Mouse (Mus musculus) olfactory bulb, adult 2 months (tissue): ENCODE data around the gene Ccdc136. TPM values are rescaled to one million over a fixed set of nuclear protein-coding genes. Genes with fewer than 3 reads are reported as not detected.
A peak's percentile ranks its signal among the peaks of the same experiment; 100 is the strongest.

Experiments
- H3K27ac ChIP-seq: fragments of 200-500 bp; 2 replicates; pipeline ENCODE4 v1.5.1; 2012; ENCODE audit warnings: low read depth, low read length; ENCODE audit not compliant: insufficient read depth
- H3K4me1 ChIP-seq: fragments of 200-500 bp; 2 replicates; pipeline ENCODE4 v1.6.1; 2012; ENCODE audit warnings: low read length; ENCODE audit not compliant: control insufficient read depth, insufficient read depth
- H3K4me3 ChIP-seq: fragments of 200-500 bp; 2 replicates; pipeline ENCODE4 v1.5.1; 2012; ENCODE audit warnings: mild to moderate bottlenecking, low read depth, low read length, moderate library complexity; ENCODE audit not compliant: insufficient read depth
- CTCF ChIP-seq: fragments of 200-500 bp; IDR thresholded peaks from 2 replicates; pipeline ENCODE4 v1.5.1; 2012; ENCODE audit warnings: low read depth, mild to moderate bottlenecking, low read length, moderate library complexity; ENCODE audit not compliant: insufficient read depth
- POLR2A ChIP-seq: fragments of 200-500 bp; IDR thresholded peaks from 2 replicates; pipeline ENCODE4 v1.6.1; 2012; ENCODE audit warnings: mild to moderate bottlenecking, low read depth, low read length, moderate library complexity; ENCODE audit not compliant: insufficient read depth
- WGBS: fragments of 180-500 bp; shearing (Covaris S2); methylation state at CpG from one replicate; pipeline ENCODE4 v1.1.7; 2018; 5-methylcytosine and 5-hydroxymethylcytosine counted together
- polyA plus RNA-seq: library from polyadenylated mRNA; stranded (reverse); fragments of >200 nt; gene quantifications from 2 replicates; pipeline ENCODE4 v1.2.4, GENCODE M21; 2012; ENCODE audit warnings: low replicate concordance; ENCODE audit not compliant: missing spikeins, insufficient read depth, insufficient read length

Ccdc136 gene
- polyA plus RNA-seq, 1 experiment, result not detected

DNA sequence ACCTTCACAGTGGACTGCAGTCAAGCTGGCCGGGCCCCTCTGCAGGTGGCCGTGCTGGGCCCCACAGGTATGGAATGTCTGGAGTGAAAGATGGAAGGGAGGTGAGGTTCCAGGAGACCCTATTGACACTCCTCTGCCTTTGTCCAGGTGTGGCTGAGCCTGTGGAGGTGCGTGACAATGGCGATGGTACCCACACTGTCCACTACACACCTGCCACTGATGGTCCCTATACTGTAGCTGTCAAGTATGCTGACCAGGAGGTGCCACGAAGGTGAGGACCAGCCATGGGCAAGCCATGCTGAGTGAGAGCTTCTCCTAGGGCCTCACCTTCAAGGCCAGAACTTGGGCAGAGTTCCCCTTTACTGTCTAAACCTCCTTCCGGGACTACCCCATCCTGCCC is 54.6 kb downstream of the Ccdc136 start:
- Histone ChIP-seq H3K4me3 (no peak overlapping the region), H3K27ac (no peak overlapping the region), H3K4me1 (no peaks in the 10 kb centered on the region)
- WGBS, result 94% methylated on average over 6 of the region's 6 CpGs
- TF ChIP-seq CTCF (no peak), POLR2A (no peak)

DNA sequence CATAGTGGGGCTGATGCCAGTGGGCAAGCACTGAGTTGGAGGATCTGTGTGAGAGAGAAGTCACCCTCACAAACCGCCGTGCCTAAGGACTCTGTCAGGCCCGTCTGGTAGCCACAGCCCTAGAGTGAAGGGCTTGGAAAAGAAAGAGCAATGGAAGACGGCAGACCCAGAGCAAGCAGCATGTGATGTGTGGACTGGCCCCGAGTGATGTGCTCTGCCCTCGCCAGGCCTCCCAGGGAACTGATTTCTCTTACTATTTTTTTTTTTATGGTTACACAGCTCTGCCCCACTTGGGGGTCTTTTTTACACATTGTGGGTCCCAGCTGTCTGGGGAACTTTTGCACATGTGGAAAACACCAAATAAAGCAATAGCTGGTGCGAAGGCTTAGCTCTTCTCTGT is 65.4 kb downstream of the Ccdc136 start:
- Histone ChIP-seq H3K27ac (no peak overlapping the region), H3K4me1 (no peaks in the 10 kb centered on the region), H3K4me3 (no peak overlapping the region)
- WGBS, result 53% methylated on average over 7 of the region's 7 CpGs
- TF ChIP-seq POLR2A (no peak), CTCF (no peak)

DNA sequence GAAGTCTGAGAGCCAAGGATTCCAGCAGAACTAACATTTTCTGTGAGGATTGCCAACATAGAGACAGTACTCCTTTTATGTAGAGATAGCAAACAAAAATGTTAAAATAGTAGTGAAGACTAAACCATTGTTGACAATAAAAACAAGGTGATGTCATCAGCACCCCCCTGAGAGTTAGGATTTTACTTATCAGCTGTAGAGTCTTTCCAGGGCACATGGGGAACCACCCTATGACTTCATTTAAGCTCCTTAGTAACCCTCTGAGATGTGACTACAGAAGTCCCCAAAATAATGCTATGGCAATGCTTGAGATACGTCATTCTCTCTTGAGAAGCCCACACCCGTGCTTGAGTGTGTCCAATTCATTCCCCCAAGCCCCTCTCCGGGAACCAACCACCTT is 67.3 kb downstream of the Ccdc136 start:
- TF ChIP-seq CTCF, result no peak
- no peak for TF ChIP-seq POLR2A
- 70% methylated on average over 3 of the region's 3 CpGs for WGBS
- Histone ChIP-seq H3K4me1 (no peaks in the 10 kb centered on the region), H3K27ac (no peak overlapping the region), H3K4me3 (no peak overlapping the region)

DNA sequence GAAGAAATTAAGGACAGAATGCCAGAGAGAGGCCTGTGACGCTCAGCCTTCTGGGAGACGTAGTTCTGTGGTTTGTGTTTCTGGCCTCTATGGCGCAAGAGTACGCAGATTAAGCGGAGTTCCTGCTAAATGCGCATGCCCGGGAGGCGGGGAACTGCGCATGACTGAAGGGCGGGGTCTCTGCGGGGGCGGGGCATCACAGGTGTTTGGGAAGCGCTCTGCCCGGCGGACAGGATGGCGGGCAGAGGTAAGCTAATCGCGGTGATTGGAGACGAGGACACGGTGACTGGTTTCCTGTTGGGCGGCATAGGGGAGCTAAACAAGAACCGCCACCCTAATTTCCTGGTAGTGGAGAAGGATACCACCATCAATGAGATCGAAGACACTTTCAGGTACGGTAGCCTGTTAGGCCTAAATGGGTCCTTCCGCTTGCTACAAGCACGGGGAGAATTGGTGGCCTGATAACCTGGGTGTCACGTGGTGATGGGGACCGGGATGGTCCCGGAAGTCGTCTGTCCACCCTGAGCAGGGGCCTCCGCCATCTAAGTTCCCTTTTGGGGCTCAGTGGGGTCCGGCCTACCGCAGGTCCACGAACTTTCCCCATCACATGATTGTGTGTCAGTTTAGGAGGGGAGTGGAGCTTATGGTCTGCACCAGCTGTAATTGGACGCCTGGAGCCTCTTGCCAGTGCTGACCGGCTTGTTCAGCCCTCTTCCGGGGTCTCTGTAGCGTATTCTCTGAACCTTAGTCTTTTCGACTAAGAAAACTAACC is 71.7 kb downstream of the Ccdc136 start, which contains the start of gene Atp6v1f:
Gene Atp6v1f (plus strand): TSS at position 136 of the 772 bp plus-strand sequence.
- WGBS, result under 1% methylated on average over 39 of the region's 39 CpGs
- Histone ChIP-seq H3K4me3 (peak within 1 kb of the TSS; percentile 63), H3K27ac (peak within 1 kb of the TSS; percentile 58; the same call in 1 of the 2 replicates), H3K4me1 (no peaks in the 10 kb centered on the region)
- no peak for TF ChIP-seq CTCF
- peak; percentile 62 for TF ChIP-seq POLR2A

DNA sequence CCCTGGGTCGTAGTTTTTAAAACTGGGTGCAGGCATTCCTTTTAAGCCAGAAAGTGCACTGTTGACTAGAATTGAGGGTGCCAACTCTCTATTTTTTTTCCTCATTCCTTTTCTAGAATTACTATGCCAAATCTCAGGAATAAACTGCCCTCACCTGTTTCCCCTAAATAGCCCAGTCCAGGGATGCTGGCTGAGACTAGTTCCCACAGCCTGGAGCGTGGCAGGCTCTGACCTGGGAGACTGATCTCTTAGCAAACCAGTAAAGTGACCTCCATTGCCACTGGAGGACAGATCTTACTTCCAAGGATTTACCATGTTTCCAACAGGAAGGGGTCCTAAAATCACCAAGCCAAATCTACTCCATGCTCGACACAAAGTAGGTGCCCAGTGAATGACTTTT is 72.7 kb downstream of the Ccdc136 start:
- WGBS, result 88% methylated on average over 3 of the region's 3 CpGs
- TF ChIP-seq POLR2A, result no peak
- no peak overlapping the region for H3K4me3 ChIP-seq

DNA sequence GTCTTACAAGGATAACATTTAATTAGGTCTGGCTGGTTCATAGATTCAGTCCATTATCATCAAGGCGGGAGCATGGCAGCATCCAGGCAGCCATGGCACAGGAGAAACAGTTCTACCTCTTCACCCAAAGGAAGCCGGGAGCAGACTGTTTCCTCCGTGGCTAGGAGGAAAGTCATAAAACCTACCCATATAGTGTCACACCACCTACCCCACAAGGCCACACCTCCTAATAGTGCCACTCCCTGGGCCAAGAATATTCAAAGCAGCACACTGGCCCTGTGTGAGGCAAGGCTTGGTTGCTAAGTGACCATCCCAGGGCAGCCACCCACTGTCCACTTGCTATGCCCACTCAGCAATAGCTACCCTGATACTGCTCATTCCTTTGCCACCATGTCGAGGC is 75.0 kb downstream of the Ccdc136 start, which contains the start of gene Atp6v1fnb:
Gene Atp6v1fnb (plus strand): TSS at position 301 of the 400 bp plus-strand sequence.
- WGBS, result 93% methylated on average over 4 of the region's 4 CpGs
- no peak within 1 kb of the TSS for H3K27ac ChIP-seq
- peaks cover 9% of the 10 kb centered on the region for H3K4me1 ChIP-seq
- no peak within 1 kb of the TSS for H3K4me3 ChIP-seq
- no peak for TF ChIP-seq POLR2A
- TF ChIP-seq CTCF, result no peak

More for the DNA sequence above, 72.7 kb downstream of the Ccdc136 start:
- Histone ChIP-seq H3K4me1 (peaks cover 4% of the 10 kb centered on the region), H3K27ac (no peak overlapping the region)

DNA sequence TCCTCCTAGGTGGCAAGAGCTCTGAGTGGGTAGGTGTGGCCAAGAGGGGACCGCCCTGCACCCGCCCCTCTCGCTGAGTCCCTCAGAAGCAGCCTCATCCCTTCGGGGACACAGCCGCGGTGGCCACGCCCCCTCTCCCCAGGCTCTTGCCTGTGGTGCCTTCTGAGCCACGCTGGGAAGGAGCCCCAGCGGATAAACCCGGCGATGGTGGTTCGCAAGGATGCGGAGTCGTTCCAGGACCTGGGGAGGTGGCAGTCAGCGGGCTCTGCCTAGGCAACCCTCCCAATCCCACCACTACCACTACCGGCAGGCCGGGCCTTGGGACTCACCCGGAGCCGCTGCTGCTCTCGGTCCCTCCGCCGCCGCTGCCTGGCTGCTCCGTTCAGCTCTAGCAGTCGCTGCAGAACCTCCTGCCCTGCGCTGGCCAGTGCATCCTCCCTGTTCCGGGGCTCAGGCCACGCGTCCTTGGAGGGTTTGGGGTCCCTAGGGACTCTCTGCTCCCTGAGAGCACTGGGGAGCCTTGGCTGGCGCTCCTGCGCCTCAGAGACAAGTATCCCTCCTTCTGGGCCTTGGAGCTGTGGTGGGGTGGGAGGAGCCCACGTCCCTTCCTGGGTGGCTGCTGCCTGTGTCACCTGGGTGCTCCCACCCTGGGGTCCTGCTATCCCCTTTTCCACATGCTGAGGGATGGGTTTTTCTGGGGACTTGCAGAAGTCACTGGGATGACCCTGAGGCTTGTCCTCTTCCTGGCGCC is 78.0 kb downstream of the Ccdc136 start:
- H3K4me1 ChIP-seq, result peaks cover 9% of the 10 kb centered on the region
- TF ChIP-seq POLR2A (0 out of 2 replicates have a peak, but pooled peaks have one; percentile 25), CTCF (no peak)
- no peak overlapping the region for H3K27ac ChIP-seq
- 7% methylated on average over 33 of the region's 33 CpGs for WGBS
- peak overlapping the region; percentile 44 for H3K4me3 ChIP-seq

DNA sequence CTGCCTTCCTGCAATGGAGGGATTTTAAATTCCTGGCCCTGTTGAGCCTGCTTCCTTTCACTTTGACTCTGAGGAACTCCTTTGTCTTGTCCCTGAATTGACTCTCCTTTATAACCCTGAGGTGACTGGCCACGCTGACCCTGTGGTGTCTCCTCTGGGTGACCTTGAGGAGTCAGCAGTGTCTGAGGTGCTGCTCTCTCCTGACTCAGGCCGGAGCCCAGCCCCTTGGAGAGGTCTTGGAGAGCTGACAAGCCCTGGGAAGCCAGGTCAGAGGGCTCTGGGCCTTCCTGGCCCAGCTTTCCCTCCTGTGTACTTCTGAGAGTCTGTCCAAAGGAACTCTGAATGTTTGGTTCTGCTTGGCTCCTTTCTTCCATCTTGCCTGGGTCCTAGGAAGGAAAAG is 78.6 kb downstream of the Ccdc136 start:
- no peak overlapping the region for H3K27ac ChIP-seq
- peaks cover 9% of the 10 kb centered on the region for H3K4me1 ChIP-seq
- WGBS, result 84% methylated on average over 2 of the region's 2 CpGs
- TF ChIP-seq POLR2A, result no peak
- no peak for TF ChIP-seq CTCF
- H3K4me3 ChIP-seq, result no peak overlapping the region

Other genes starting within 250 kb of the Ccdc136 start
- gene Rbm28, start 231.3 kb upstream of the Ccdc136 start, polyA plus RNA-seq, result not detected in 2 replicates
- not detected in 2 replicates for gene Prrt4, start 216.7 kb upstream of the Ccdc136 start, polyA plus RNA-seq
- not detected in 2 replicates for gene Impdh1, start 179.9 kb upstream of the Ccdc136 start, polyA plus RNA-seq
- gene Hilpda, start 123.8 kb upstream of the Ccdc136 start, polyA plus RNA-seq, result not detected in 2 replicates
- not detected in 2 replicates for gene Fam71f2, start 116.7 kb upstream of the Ccdc136 start, polyA plus RNA-seq
- not detected in 2 replicates for gene Fam71f1, start 77.2 kb upstream of the Ccdc136 start, polyA plus RNA-seq
- not detected in 2 replicates for gene Calu, start 48.2 kb upstream of the Ccdc136 start, polyA plus RNA-seq
- gene Opn1sw, start 7.8 kb upstream of the Ccdc136 start, polyA plus RNA-seq, result not detected in 2 replicates
- gene Flnc, start 36.9 kb downstream of the Ccdc136 start, polyA plus RNA-seq, result not detected in 2 replicates
- gene Atp6v1f, start 71.4 kb downstream of the Ccdc136 start, polyA plus RNA-seq, result not detected in 2 replicates
- not detected in 2 replicates for gene Atp6v1fnb, start 75.1 kb downstream of the Ccdc136 start, polyA plus RNA-seq
- not detected in 2 replicates for gene Kcp, start 111.6 kb downstream of the Ccdc136 start, polyA plus RNA-seq
- gene Irf5, start 130.3 kb downstream of the Ccdc136 start, polyA plus RNA-seq, result not detected in 2 replicates
- 290 TPM in 1 of 2 replicates, not detected in the other for gene Tnpo3, start 213.6 kb downstream of the Ccdc136 start, polyA plus RNA-seq